Mouse (Mus musculus) forebrain, embryonic 15.5 days (tissue): Measurements from ENCODE around the gene Reln. TPM values are rescaled to one million over a fixed set of nuclear protein-coding genes. Genes with fewer than 3 reads are reported as not detected.

Source experiments
- ATAC-seq: fragments of 200-750 bp; cut with Nextera tagmentation; replicated peaks from 2 replicates; pipeline ENCODE4 v1.8.0; 2017; ENCODE audit warnings: mild to moderate bottlenecking, moderate TSS enrichment, moderate library complexity
- H3K27ac ChIP-seq: fragments of 300-500 bp; sonication (generic); replicated peaks from 2 replicates; pipeline ENCODE4 v1.5.1; 2015; ENCODE audit warnings: mild to moderate bottlenecking, inconsistent platforms
- H3K27me3 ChIP-seq: fragments of 300-500 bp; sonication (generic); 2 replicates; pipeline ENCODE4 v1.6.1; 2015; ENCODE audit warnings: inconsistent platforms
- H3K36me3 ChIP-seq: fragments of 300-500 bp; sonication (generic); 2 replicates; pipeline ENCODE4 v1.6.1; 2015; ENCODE audit warnings: mild to moderate bottlenecking, inconsistent platforms
- H3K4me1 ChIP-seq: fragments of 300-500 bp; sonication (generic); 2 replicates; pipeline ENCODE4 v1.6.1; 2015; ENCODE audit warnings: inconsistent platforms
- H3K4me2 ChIP-seq: fragments of 300-500 bp; sonication (generic); replicated peaks from 2 replicates; pipeline ENCODE4 v1.6.1; 2015; ENCODE audit warnings: mild to moderate bottlenecking, inconsistent platforms
- H3K4me3 ChIP-seq: fragments of 300-500 bp; sonication (generic); 2 replicates; pipeline ENCODE4 v1.5.1; 2015; ENCODE audit warnings: mild to moderate bottlenecking, inconsistent platforms
- H3K9ac ChIP-seq: fragments of 300-500 bp; sonication (generic); replicated peaks from 2 replicates; pipeline ENCODE4 v1.6.1; 2015; ENCODE audit warnings: mild to moderate bottlenecking, inconsistent platforms
- H3K9me3 ChIP-seq: fragments of 300-500 bp; sonication (generic); 2 replicates; pipeline ENCODE4 v1.6.1; 2016; ENCODE audit warnings: inconsistent platforms
- WGBS: fragments of 180-500 bp; shearing (Covaris S2); methylation state at CpG from one replicate; pipeline ENCODE4 v1.1.7; 2015; ENCODE audit warnings: mixed read lengths; 5-methylcytosine and 5-hydroxymethylcytosine counted together
- polyA plus RNA-seq: library from polyadenylated mRNA; unstranded; fragments of >200 nt; fragmentation: Nextera tagmentation; extraction: Ambion mirVana; gene quantifications from 2 replicates; pipeline ENCODE4 v1.2.1, GENCODE M21; 2015

Gene Reln
- polyA plus RNA-seq, 1 experiment from 2014 or later = 46.7 TPM

DNA sequence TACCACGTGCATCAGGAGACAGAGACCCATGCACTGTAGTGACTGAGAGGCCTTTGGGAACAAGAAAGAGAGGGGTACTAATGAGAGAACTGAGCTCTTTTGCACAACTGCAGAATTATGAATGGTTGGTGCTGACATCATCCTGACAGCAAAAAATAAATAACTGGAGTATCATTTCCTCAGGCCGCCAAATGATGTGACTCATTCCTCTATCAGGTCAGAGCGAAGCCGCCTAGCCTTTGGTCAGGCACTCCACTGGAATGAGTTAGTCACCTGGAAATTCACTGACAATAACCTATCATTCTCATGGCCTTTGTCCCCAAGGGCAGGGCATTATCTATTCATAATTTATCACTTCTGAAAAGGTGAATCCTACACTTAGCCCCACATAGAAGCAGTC lies 202.7 kb downstream of the Reln start:
- H3K4me1 ChIP-seq = no peaks in the 10 kb centered on the region
- 73% methylated on average over 4 of the region's 4 CpGs for WGBS
- no peak for ATAC-seq

GRCm38 (mm10) chr5:22139015-22139414 lies 205.5 kb downstream of the Reln start:
- peaks cover 9% of the 10 kb centered on the region; the same call in 1 of the 2 replicates for H3K9me3 ChIP-seq
- no peak overlapping the region for H3K4me3 ChIP-seq
- no peak overlapping the region for H3K9ac ChIP-seq
- no peak overlapping the region for H3K4me2 ChIP-seq
- H3K36me3 ChIP-seq = no peaks in the 10 kb centered on the region; the same call in 1 of the 2 replicates
- WGBS = 53% methylated on average over 2 of the region's 2 CpGs
- H3K4me1 ChIP-seq = 0 out of 2 replicates have a peak, but pooled peaks cover 3% of the 10 kb centered on the region
- no peaks in the 10 kb centered on the region for H3K27me3 ChIP-seq
- H3K27ac ChIP-seq = no peak overlapping the region
- no peak for ATAC-seq

More for the DNA sequence above, 202.7 kb downstream of the Reln start:
- H3K27ac ChIP-seq = no peak overlapping the region
- peaks cover 9% of the 10 kb centered on the region; the same call in 1 of the 2 replicates for H3K9me3 ChIP-seq
- no peaks in the 10 kb centered on the region for H3K27me3 ChIP-seq
- H3K36me3 ChIP-seq = no peaks in the 10 kb centered on the region; the same call in 1 of the 2 replicates
- no peak overlapping the region for H3K4me2 ChIP-seq
- H3K9ac ChIP-seq = no peak overlapping the region
- H3K4me3 ChIP-seq = no peak overlapping the region

GRCm38 (mm10) chr5:22134402-22134801 lies 210.1 kb downstream of the Reln start:
- H3K27me3 ChIP-seq = no peaks in the 10 kb centered on the region
- no peak overlapping the region for H3K9ac ChIP-seq
- ATAC-seq = no peak
- H3K36me3 ChIP-seq = no peaks in the 10 kb centered on the region; the same call in 1 of the 2 replicates
- no peak overlapping the region for H3K4me2 ChIP-seq
- no peak overlapping the region for H3K27ac ChIP-seq
- 49% methylated on average over 9 of the region's 9 CpGs for WGBS
- peaks cover 9% of the 10 kb centered on the region; the same call in 1 of the 2 replicates for H3K9me3 ChIP-seq
- 0 out of 2 replicates have a peak, but pooled peaks cover 7% of the 10 kb centered on the region for H3K4me1 ChIP-seq
- H3K4me3 ChIP-seq = no peak overlapping the region

DNA sequence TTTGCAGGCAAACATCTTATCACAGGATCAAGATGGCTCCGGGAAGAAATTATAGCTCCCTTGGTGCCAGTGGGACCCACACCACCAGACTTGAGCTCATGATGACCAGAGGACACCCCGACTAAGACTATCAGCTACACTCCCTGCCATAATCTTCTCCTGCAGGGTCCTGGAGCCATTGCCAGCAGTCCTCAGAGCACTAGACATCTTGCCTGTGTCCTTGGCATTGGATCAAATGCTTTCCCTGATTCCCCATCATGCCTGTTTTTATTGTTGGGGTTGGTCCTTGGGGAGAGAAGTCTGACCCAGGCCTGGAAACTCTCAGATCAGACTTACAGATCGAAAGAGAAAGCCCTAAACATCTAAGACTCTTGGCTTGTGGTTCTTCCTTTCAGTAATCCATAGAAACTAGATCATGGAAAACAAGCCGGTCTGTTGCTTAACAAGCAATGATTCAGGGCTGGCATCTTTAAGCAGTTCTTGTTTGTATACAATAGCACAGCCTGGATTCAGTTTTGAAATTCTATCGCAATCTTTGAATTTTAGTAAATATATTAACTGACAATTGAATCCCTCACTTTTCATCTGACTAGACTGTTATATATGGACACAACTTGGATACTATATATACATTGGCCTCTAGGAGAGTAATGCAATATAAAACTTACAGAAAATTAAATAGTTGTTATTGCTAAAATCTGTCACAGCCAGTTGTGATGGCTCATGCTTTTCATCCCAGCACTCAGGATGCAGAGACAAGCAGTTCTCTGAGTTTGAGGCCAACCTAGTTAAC lies 212.6 kb downstream of the Reln start:
- WGBS = 75% methylated on average over 5 of the region's 5 CpGs
- Histone ChIP-seq H3K27me3 (no peaks in the 10 kb centered on the region), H3K4me1 (0 out of 2 replicates have a peak, but pooled peaks cover 7% of the 10 kb centered on the region), H3K4me3 (no peak overlapping the region), H3K9ac (no peak overlapping the region), H3K9me3 (no peaks in the 10 kb centered on the region), H3K27ac (no peak overlapping the region), H3K36me3 (no peaks in the 10 kb centered on the region), H3K4me2 (no peak overlapping the region)
- no peak for ATAC-seq

GRCm38 (mm10) chr5:22127583-22127982 lies 216.9 kb downstream of the Reln start:
- Histone ChIP-seq H3K27ac (no peak overlapping the region), H3K4me3 (no peak overlapping the region), H3K4me2 (no peak overlapping the region), H3K4me1 (0 out of 2 replicates have a peak, but pooled peaks cover 4% of the 10 kb centered on the region), H3K27me3 (no peaks in the 10 kb centered on the region), H3K36me3 (no peaks in the 10 kb centered on the region), H3K9me3 (no peaks in the 10 kb centered on the region), H3K9ac (no peak overlapping the region)
- no peak for ATAC-seq

- 79% methylated on average over 1 of the region's 1 CpGs for WGBS
- ATAC-seq = no peak
- no peak overlapping the region for H3K27ac ChIP-seq
- H3K36me3 ChIP-seq = no peaks in the 10 kb centered on the region
- H3K27me3 ChIP-seq = no peaks in the 10 kb centered on the region
- no peak overlapping the region for H3K4me3 ChIP-seq
- no peak overlapping the region for H3K9ac ChIP-seq
- no peaks in the 10 kb centered on the region for H3K4me1 ChIP-seq
- H3K9me3 ChIP-seq = no peaks in the 10 kb centered on the region
- no peak overlapping the region for H3K4me2 ChIP-seq
Observed at GRCm38 (mm10) chr5:22119296-22119695, 225.2 kb downstream of the Reln start.

DNA sequence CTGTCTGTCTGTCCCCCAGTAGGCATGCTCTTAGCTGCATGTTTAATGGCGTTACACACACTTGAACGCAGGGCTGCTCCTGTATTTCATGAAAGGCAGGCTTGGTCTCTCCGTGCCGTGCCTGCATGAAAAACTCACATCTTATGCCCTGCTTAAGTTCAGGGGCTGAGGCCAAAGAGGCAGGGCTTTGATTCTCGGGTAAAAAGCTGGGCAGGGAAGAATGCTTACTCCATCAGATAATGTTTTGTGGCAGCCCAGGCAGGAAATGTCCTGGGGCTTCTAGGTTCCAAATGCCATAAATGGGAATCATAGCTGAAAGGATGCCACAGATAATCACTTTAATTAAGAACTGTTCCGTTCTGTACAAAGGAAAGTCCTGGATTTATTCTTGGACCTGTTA lies 226.0 kb downstream of the Reln start:
- 36% methylated on average over 6 of the region's 6 CpGs for WGBS
- no peaks in the 10 kb centered on the region for H3K27me3 ChIP-seq

GRCm38 (mm10) chr5:22116922-22117321 lies 227.6 kb downstream of the Reln start:
- ATAC-seq = no peak
- H3K27ac ChIP-seq = no peak overlapping the region
- no peaks in the 10 kb centered on the region for H3K36me3 ChIP-seq
- no peak overlapping the region for H3K4me2 ChIP-seq
- no peaks in the 10 kb centered on the region for H3K4me1 ChIP-seq
- no peak overlapping the region for H3K4me3 ChIP-seq
- no peak overlapping the region for H3K9ac ChIP-seq
- 81% methylated on average over 9 of the region's 9 CpGs for WGBS
- no peaks in the 10 kb centered on the region for H3K27me3 ChIP-seq
- no peaks in the 10 kb centered on the region for H3K9me3 ChIP-seq

More for the DNA sequence above, 226.0 kb downstream of the Reln start:
- H3K9ac ChIP-seq = no peak overlapping the region
- no peak overlapping the region for H3K4me2 ChIP-seq
- H3K36me3 ChIP-seq = no peaks in the 10 kb centered on the region
- no peak overlapping the region for H3K27ac ChIP-seq
- ATAC-seq = no peak
- H3K9me3 ChIP-seq = no peaks in the 10 kb centered on the region
- no peak overlapping the region for H3K4me3 ChIP-seq
- no peaks in the 10 kb centered on the region for H3K4me1 ChIP-seq

DNA sequence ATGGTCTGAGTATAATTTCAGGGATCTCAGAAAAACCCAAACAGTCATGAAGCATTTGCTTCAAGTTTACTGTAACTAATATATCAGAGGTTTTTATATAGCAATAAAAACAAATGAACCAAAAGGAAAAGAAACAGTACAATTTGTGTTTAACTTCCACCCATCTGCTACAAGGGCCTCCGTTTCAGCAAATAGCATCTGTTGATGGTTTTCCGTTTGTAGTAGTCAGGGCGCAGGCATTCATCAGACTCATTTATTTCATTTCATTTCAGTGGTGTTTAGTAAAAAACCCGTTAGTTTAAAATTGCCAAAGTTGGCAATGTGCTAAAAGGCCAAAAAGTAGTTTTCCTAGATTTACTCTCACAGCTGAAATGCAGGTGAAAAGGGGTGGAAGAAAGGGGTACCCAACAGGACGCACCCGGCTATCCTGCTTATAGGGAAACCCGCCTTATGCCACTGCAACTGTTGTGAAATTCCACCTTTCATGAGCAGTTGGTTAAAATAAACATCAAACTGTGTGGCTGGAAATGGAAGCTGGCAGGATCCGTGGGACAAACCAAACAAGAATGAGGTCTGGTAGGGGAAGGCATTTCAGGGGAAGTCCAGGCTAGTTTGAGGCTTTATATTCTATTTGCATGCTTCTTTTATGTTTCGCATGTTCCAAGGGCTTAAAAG lies 237.6 kb downstream of the Reln start:
- Histone ChIP-seq H3K4me2 (no peak overlapping the region), H3K27ac (no peak overlapping the region), H3K4me1 (0 out of 2 replicates have a peak, but pooled peaks cover 2% of the 10 kb centered on the region), H3K36me3 (no peaks in the 10 kb centered on the region), H3K9me3 (no peaks in the 10 kb centered on the region), H3K27me3 (no peaks in the 10 kb centered on the region), H3K4me3 (no peak overlapping the region), H3K9ac (no peak overlapping the region)
- WGBS = 64% methylated on average over 9 of the region's 9 CpGs
- 0 out of 2 replicates have a peak, but pooled peaks have one; percentile 46 for ATAC-seq

DNA sequence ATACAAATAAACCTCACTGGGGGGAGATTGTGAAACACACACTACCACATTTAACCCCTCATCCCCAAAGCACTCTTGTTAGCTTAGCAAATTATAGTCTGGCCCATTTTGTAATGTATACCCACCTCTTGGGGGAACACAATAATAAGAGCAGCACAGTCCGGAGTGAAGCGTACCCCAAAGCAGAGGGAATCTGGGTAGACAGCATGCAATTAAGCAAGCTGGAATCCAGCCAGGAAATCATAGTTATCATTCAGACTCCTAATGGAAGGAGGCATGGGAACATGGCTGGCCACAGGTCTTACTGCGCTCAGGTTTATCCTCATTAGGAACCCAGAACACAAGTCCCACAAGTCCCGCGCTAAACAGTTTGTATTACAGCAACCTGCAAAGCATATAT lies 249.5 kb downstream of the Reln start:
- ATAC-seq = peak; percentile 77
- Histone ChIP-seq H3K27me3 (no peaks in the 10 kb centered on the region), H3K27ac (0 out of 2 replicates have a peak overlapping the region, but pooled peaks have one; percentile 3), H3K4me2 (no peak overlapping the region), H3K4me3 (no peak overlapping the region), H3K36me3 (no peaks in the 10 kb centered on the region), H3K9me3 (no peaks in the 10 kb centered on the region), H3K9ac (no peak overlapping the region), H3K4me1 (peaks cover 30% of the 10 kb centered on the region)
- 29% methylated on average over 5 of the region's 5 CpGs for WGBS

DNA sequence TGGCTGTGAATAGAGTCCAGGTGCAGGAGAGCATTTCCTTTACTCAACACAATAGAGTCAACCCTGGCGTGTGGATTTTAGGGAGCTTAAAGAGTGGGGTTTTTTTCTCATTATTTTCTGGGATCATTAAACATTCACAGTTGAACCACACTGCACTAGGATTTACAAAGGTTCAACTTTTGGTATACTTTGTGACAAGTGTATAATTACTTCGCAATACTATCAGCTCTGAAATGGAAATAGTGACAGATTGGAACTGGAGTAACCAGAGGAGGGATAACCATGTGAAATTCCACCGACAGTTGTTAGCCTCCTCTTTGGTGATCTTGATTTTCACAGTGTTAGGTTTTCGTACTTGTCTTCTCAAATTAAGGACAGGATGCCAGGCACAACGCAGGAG lies 250.5 kb downstream of the Reln start:
- Histone ChIP-seq H3K4me1 (peaks cover 30% of the 10 kb centered on the region), H3K4me3 (no peak overlapping the region), H3K27ac (0 out of 2 replicates have a peak overlapping the region, but pooled peaks have one; percentile 39), H3K36me3 (no peaks in the 10 kb centered on the region), H3K4me2 (no peak overlapping the region), H3K27me3 (no peaks in the 10 kb centered on the region), H3K9ac (no peak overlapping the region), H3K9me3 (no peaks in the 10 kb centered on the region)
- WGBS = 29% methylated on average over 5 of the region's 5 CpGs
- ATAC-seq = peak; percentile 60

DNA sequence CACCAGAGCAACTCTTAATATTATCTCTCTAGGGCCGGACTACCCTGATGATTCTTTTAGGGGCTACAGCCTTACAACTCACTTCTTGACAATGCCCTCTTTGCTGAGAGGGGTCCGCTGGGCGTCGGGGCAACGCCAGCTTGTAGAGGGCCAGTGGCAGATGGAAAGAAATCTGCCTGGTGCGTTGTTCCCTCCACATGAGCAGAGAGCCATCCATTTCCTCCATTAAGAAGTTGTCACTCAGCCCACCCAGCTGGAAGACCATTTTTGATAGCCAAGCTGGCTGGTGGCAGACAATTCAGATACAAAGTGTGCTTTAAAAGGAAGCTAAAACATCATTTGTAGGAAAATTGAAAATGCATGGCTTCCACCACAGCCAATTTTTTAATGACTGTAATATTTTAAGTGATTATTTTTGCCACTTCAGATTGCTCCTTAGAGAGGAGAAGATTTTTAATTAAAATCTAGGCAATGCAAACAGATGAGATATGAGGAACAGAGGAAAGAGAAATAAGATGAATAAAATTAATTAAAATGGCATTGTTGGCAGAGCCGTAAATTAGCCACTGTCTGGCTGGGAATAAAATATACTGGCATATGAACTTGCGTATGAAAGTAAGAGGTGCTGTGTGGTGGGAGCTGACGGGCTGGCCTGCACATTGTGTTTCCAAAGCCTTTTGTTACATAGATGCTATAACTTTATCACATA lies 251.2 kb downstream of the Reln start:
- Histone ChIP-seq H3K4me3 (no peak overlapping the region), H3K9ac (no peak overlapping the region), H3K4me2 (no peak overlapping the region), H3K9me3 (no peaks in the 10 kb centered on the region), H3K4me1 (peaks cover 30% of the 10 kb centered on the region), H3K27me3 (no peaks in the 10 kb centered on the region), H3K36me3 (no peaks in the 10 kb centered on the region), H3K27ac (peak overlapping the region; percentile 43; the same call in 1 of the 2 replicates)
- WGBS = 27% methylated on average over 9 of the region's 9 CpGs
- ATAC-seq = peak; percentile 83
